Mouse (Mus musculus): ENCODE measurements around the gene Fgfr2. TPM values are rescaled to one million over a fixed set of nuclear protein-coding genes. Genes with fewer than 3 reads are reported as not detected.

The Fgfr2 gene
- polyA plus RNA-seq, 1 experiment, result 14.7 TPM

DNA sequence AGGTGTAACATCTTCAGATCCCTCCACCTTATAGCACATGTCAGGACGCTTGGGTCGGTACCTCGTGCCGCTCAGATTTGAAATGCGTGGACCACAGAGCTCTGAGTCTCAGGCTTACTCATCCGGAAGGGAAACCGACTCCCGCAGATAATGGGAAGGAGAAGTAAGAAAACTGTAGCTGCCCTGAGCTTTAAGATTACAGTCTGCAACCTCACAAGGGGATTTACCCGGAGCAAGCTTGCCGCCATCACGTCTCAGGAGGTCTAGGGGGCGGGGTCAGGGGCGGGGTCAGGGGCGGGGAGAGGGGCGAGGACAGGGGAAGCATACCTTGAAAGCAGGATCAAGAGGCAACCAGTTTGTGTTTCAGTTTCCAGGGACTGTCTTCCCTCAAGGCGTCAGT is 2310.7 kb downstream of the Fgfr2 start:
- WGBS, result 31% methylated on average over 16 of the region's 16 CpGs
- Histone ChIP-seq H3K36me3 (ENCODE audit: control insufficient read depth, insufficient read depth, low read length) (no peaks in the 10 kb centered on the region), H3K4me1 (ENCODE audit: control insufficient read depth, insufficient read depth, insufficient read length, low read length) (peaks cover 8% of the 10 kb centered on the region; the same call in 1 of the 2 replicates), H3K27ac (ENCODE audit: insufficient read depth, low read depth, low read length) (no peak overlapping the region), H3K4me3 (ENCODE audit: low read depth, low read length) (no peak overlapping the region; the same call in 1 of the 2 replicates), H3K27me3 (ENCODE audit: control insufficient read depth, insufficient read depth, low read length) (0 out of 2 replicates have a peak, but pooled peaks cover 2% of the 10 kb centered on the region)
- TF ChIP-seq POLR2A (IDR thresholded peaks at IDR 0.05; ENCODE audit: low read depth, low read length), result no peak
- TF ChIP-seq CTCF (IDR thresholded peaks at IDR 0.05; ENCODE audit: extremely low read depth, insufficient read length, insufficient replicate concordance, low read depth, low read length), result no peak

DNA sequence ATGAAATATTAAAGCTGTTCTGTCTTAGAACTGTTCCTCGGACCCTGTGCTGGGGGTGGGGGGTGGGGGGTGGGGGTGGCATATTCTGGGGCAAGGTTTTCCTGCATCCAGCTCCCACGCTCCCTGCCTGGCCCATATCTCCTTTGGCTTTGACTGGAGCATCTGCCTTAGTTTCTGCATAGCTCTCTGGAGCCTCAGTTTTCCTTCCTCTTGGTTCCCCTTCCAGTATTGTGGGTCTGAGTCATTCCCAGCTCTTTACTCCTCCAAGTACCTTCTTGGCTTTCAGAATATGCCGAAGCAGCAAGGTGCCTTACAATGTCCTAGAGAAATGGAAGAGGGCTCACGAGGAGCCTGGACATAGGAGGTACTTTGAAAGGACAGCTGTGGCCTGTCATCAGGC is 2312.9 kb downstream of the Fgfr2 start:
- 86% methylated on average over 4 of the region's 4 CpGs for WGBS
- peaks cover 8% of the 10 kb centered on the region; the same call in 1 of the 2 replicates for H3K4me1 ChIP-seq (ENCODE audit: control insufficient read depth, insufficient read depth, insufficient read length, low read length)
- 0 out of 2 replicates have a peak, but pooled peaks cover 2% of the 10 kb centered on the region for H3K27me3 ChIP-seq (ENCODE audit: control insufficient read depth, insufficient read depth, low read length)
- no peak overlapping the region for H3K4me3 ChIP-seq (ENCODE audit: low read depth, low read length)
- H3K27ac ChIP-seq (ENCODE audit: insufficient read depth, low read depth, low read length), result no peak overlapping the region
- TF ChIP-seq POLR2A (IDR thresholded peaks at IDR 0.05; ENCODE audit: low read depth, low read length) (no peak), CTCF (IDR thresholded peaks at IDR 0.05; ENCODE audit: extremely low read depth, insufficient read length, insufficient replicate concordance, low read depth, low read length) (no peak)
- H3K36me3 ChIP-seq (ENCODE audit: control insufficient read depth, insufficient read depth, low read length), result no peaks in the 10 kb centered on the region

DNA sequence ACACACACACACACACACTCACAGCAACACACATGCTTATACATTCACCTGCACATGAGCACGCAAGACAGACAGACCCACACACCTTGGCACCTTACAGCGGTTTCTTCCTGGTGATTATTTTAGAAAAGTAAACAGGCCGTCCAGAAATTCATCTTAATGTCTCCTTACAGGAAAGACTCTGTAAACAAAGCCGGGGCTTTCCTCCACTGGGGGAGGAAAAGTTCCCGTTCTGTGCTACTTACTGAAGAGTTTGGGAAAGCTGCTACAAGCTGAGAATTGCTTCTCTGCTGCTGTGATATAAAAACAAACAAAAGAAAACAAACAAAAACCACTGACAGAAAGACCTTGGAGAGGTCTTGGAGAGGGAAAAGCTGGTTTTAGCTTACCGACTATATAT is 2314.5 kb downstream of the Fgfr2 start:
- H3K27ac ChIP-seq (ENCODE audit: insufficient read depth, low read depth, low read length), result peak overlapping the region; percentile 1; the same call in 1 of the 2 replicates
- H3K4me3 ChIP-seq (ENCODE audit: low read depth, low read length), result no peak overlapping the region
- no peaks in the 10 kb centered on the region for H3K36me3 ChIP-seq (ENCODE audit: control insufficient read depth, insufficient read depth, low read length)
- TF ChIP-seq CTCF (IDR thresholded peaks at IDR 0.05; ENCODE audit: extremely low read depth, insufficient read length, insufficient replicate concordance, low read depth, low read length), result no peak
- no peak for TF ChIP-seq POLR2A (IDR thresholded peaks at IDR 0.05; ENCODE audit: low read depth, low read length)
- WGBS, result 19% methylated on average over 6 of the region's 6 CpGs
- peaks cover 8% of the 10 kb centered on the region; the same call in 1 of the 2 replicates for H3K4me1 ChIP-seq (ENCODE audit: control insufficient read depth, insufficient read depth, insufficient read length, low read length)
- 0 out of 2 replicates have a peak, but pooled peaks cover 2% of the 10 kb centered on the region for H3K27me3 ChIP-seq (ENCODE audit: control insufficient read depth, insufficient read depth, low read length)

DNA sequence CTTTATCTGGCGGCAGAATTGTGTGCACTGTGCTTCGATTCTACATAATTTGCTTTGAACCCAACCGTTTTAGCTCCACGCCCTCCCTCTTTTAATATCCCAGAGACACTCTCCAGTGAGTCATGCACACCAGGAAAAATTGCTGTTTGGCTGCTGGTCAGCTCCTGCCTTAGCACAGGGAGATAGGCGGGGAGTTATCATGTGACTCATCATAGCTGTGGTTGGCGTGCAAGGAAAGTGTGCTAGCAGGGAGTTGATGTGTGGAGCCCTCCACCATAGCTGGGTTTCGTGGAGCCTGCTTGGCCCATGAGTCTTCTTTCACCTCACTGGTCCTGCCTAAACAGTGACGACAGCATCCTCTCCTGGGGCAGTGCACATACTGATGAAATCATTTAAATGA is 2315.4 kb downstream of the Fgfr2 start:
- peaks cover 4% of the 10 kb centered on the region; the same call in 1 of the 2 replicates for H3K4me1 ChIP-seq (ENCODE audit: control insufficient read depth, insufficient read depth, insufficient read length, low read length)
- 0 out of 2 replicates have a peak, but pooled peaks cover 2% of the 10 kb centered on the region for H3K27me3 ChIP-seq (ENCODE audit: control insufficient read depth, insufficient read depth, low read length)
- TF ChIP-seq CTCF (IDR thresholded peaks at IDR 0.05; ENCODE audit: extremely low read depth, insufficient read length, insufficient replicate concordance, low read depth, low read length) (no peak), POLR2A (IDR thresholded peaks at IDR 0.05; ENCODE audit: low read depth, low read length) (0 out of 2 replicates have a peak, but pooled peaks have one; percentile 20)
- no peak overlapping the region for H3K27ac ChIP-seq (ENCODE audit: insufficient read depth, low read depth, low read length)
- no peaks in the 10 kb centered on the region for H3K36me3 ChIP-seq (ENCODE audit: control insufficient read depth, insufficient read depth, low read length)
- no peak overlapping the region for H3K4me3 ChIP-seq (ENCODE audit: low read depth, low read length)
- 23% methylated on average over 8 of the region's 8 CpGs for WGBS

DNA sequence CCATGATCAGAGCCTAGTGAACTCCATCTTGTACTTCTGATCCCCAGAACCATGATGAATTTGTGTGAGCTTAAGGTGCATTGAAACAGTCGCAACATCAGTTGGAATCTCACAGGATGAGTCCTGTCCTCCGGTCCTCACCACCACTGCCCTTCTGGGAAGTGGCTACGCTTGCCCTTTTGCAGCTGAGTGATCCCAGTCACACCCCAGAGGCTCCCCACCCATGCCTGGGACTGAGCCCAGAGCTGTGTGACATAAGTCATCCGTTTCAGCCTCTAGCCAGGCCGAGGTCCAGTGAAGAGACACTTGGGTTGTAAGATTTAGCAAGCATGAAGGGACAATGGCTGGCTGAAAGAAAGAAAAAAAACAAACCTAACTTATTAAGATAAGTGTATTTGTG is 2318.2 kb downstream of the Fgfr2 start:
- no peaks in the 10 kb centered on the region for H3K36me3 ChIP-seq (ENCODE audit: control insufficient read depth, insufficient read depth, low read length)
- no peak overlapping the region for H3K27ac ChIP-seq (ENCODE audit: insufficient read depth, low read depth, low read length)
- TF ChIP-seq CTCF (IDR thresholded peaks at IDR 0.05; ENCODE audit: extremely low read depth, insufficient read length, insufficient replicate concordance, low read depth, low read length) (no peak), POLR2A (IDR thresholded peaks at IDR 0.05; ENCODE audit: low read depth, low read length) (no peak)
- peaks cover 14% of the 10 kb centered on the region; the same call in 1 of the 2 replicates for H3K4me1 ChIP-seq (ENCODE audit: control insufficient read depth, insufficient read depth, insufficient read length, low read length)
- WGBS, result 76% methylated on average over 5 of the region's 5 CpGs
- no peak overlapping the region for H3K4me3 ChIP-seq (ENCODE audit: low read depth, low read length)
- no peaks in the 10 kb centered on the region for H3K27me3 ChIP-seq (ENCODE audit: control insufficient read depth, insufficient read depth, low read length)

DNA sequence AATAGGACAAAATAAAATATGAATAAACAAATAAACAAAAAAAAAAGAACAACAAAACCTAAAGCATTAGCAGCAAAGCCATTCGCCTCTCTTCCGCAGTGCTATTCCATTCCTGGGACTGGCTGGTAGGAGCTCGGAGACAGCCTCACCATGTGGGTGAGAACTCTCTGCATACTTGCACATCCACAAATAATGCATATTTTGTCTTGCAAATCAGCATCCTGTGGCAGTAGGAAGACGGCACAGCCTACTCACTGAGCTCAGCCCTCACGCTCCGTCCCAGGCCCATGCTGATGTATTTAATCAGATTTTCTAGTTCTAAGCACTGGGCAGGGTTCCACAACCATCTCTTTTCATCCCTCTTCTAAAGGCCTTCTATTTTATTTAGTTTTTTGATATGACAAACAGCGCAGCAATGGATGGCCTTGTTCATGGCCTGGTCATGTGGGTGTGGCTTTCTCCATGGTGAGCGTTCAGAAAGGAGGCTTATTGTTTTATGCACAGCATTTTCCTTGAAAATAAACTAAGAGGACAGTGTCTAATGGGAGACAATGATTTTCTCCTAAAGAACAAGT is 2319.8 kb downstream of the Fgfr2 start:
- Histone ChIP-seq H3K4me1 (ENCODE audit: control insufficient read depth, insufficient read depth, insufficient read length, low read length) (peaks cover 25% of the 10 kb centered on the region), H3K36me3 (ENCODE audit: control insufficient read depth, insufficient read depth, low read length) (no peaks in the 10 kb centered on the region), H3K27me3 (ENCODE audit: control insufficient read depth, insufficient read depth, low read length) (no peaks in the 10 kb centered on the region), H3K4me3 (ENCODE audit: low read depth, low read length) (no peak overlapping the region), H3K27ac (ENCODE audit: insufficient read depth, low read depth, low read length) (no peak overlapping the region)
- 92% methylated on average over 8 of the region's 8 CpGs for WGBS
- no peak for TF ChIP-seq POLR2A (IDR thresholded peaks at IDR 0.05; ENCODE audit: low read depth, low read length)
- no peak for TF ChIP-seq CTCF (IDR thresholded peaks at IDR 0.05; ENCODE audit: extremely low read depth, insufficient read length, insufficient replicate concordance, low read depth, low read length)

- Histone ChIP-seq H3K4me3 (ENCODE audit: low read depth, low read length) (no peak overlapping the region), H3K4me1 (ENCODE audit: control insufficient read depth, insufficient read depth, insufficient read length, low read length) (peaks cover 26% of the 10 kb centered on the region), H3K27ac (ENCODE audit: insufficient read depth, low read depth, low read length) (no peak overlapping the region), H3K27me3 (ENCODE audit: control insufficient read depth, insufficient read depth, low read length) (no peaks in the 10 kb centered on the region), H3K36me3 (ENCODE audit: control insufficient read depth, insufficient read depth, low read length) (no peaks in the 10 kb centered on the region)
- WGBS, result 89% methylated on average over 4 of the region's 4 CpGs
- no peak for TF ChIP-seq CTCF (IDR thresholded peaks at IDR 0.05; ENCODE audit: extremely low read depth, insufficient read length, insufficient replicate concordance, low read depth, low read length)
- TF ChIP-seq POLR2A (IDR thresholded peaks at IDR 0.05; ENCODE audit: low read depth, low read length), result no peak
Observed at GRCm38 (mm10) chr7:130801811-130802210, 2321.3 kb downstream of the Fgfr2 start.

All from small intestine, adult 2 months (tissue).